Mouse (Mus musculus) myocyte (in vitro differentiated cells): ENCODE data around the gene Prx. TPM values are rescaled to one million over a fixed set of nuclear protein-coding genes. Genes with fewer than 3 reads are reported as not detected.

Experiments
- H3K27me3 ChIP-seq: one replicate; pipeline ENCODE4 v1.6.1; 2011; ENCODE audit not compliant: control insufficient read depth, insufficient read depth, insufficient read length
- H3K36me3 ChIP-seq: one replicate; pipeline ENCODE4 v1.6.1; 2011; ENCODE audit not compliant: control insufficient read depth, insufficient read depth
- H3K4me2 ChIP-seq: one replicate; pipeline ENCODE4 v1.6.1; 2011; ENCODE audit warnings: low read depth, control low read depth
- H3K4me3 ChIP-seq: one replicate; pipeline ENCODE4 v1.5.1; 2011; ENCODE audit warnings: mild to moderate bottlenecking, control low read depth, moderate library complexity
- H3K79me2 ChIP-seq: one replicate; pipeline ENCODE4 v1.6.1; 2011; ENCODE audit not compliant: control insufficient read depth, insufficient read depth
- H3ac ChIP-seq: one replicate; pipeline ENCODE4 v1.6.1; 2011; ENCODE audit not compliant: control insufficient read depth, insufficient read length
- CEBPB ChIP-seq: IDR thresholded peaks from 2 replicates; pipeline ENCODE4 v1.6.1; 2011; ENCODE audit warnings: mild to moderate bottlenecking, moderate library complexity; ENCODE audit not compliant: poor library complexity, insufficient read depth, severe bottlenecking
- E2F4 ChIP-seq: IDR thresholded peaks from one replicate; pipeline ENCODE4 v1.6.1; 2011; ENCODE audit warnings: mild to moderate bottlenecking, control low read depth, moderate library complexity; ENCODE audit not compliant: insufficient read depth
- MAX ChIP-seq: IDR thresholded peaks from one replicate; pipeline ENCODE4 v1.6.1; 2011; ENCODE audit warnings: low read depth, mild to moderate bottlenecking, control low read depth
- MYOD1 ChIP-seq, 3 experiments: IDR thresholded peaks; one replicate each; pipeline ENCODE4 v1.6.1; 2011; ENCODE audit warnings: control low read depth in 2 of 3, low read depth in 2 of 3, mild to moderate bottlenecking in 2 of 3, moderate library complexity in 1 of 3; ENCODE audit not compliant: insufficient read length in 2 of 3, control insufficient read depth in 1 of 3
- MYOG ChIP-seq, 3 experiments: IDR thresholded peaks; one replicate each; pipeline ENCODE4 v1.6.1; 2011; ENCODE audit warnings: control low read depth in 2 of 3, low read depth in 2 of 3, mild to moderate bottlenecking in 2 of 3; ENCODE audit not compliant: insufficient read length in 2 of 3, control insufficient read depth in 1 of 3, insufficient read depth in 1 of 3
- POLR2A ChIP-seq: IDR thresholded peaks from one replicate; pipeline ENCODE4 v1.6.1; 2011; ENCODE audit warnings: low read depth, mild to moderate bottlenecking, control low read depth, moderate library complexity; ENCODE audit not compliant: insufficient read length
- POLR2AphosphoS2 ChIP-seq: IDR thresholded peaks from one replicate; pipeline ENCODE4 v1.6.1; 2011; ENCODE audit warnings: low read depth, control low read depth; ENCODE audit not compliant: insufficient read length
- SRF ChIP-seq: IDR thresholded peaks from one replicate; pipeline ENCODE4 v1.6.1; 2011; ENCODE audit warnings: low read depth; ENCODE audit not compliant: control insufficient read depth, insufficient read length
- TCF12 ChIP-seq: IDR thresholded peaks from one replicate; pipeline ENCODE4 v1.6.1; 2011; ENCODE audit warnings: mild to moderate bottlenecking, control low read depth; ENCODE audit not compliant: poor library complexity, insufficient read depth, severe bottlenecking
- TCF3 ChIP-seq: IDR thresholded peaks from one replicate; pipeline ENCODE4 v1.6.1; 2011; ENCODE audit warnings: low read depth, control low read depth; ENCODE audit not compliant: insufficient read length
- USF1 ChIP-seq: IDR thresholded peaks from one replicate; pipeline ENCODE4 v1.6.1; 2011; ENCODE audit warnings: low read depth, mild to moderate bottlenecking, control low read depth, moderate library complexity
- polyA plus RNA-seq: library from polyadenylated mRNA; unstranded; fragments of >200 nt; fragmentation: generic; extraction: Trizol; gene quantifications from one replicate; pipeline ENCODE4 v1.2.1, GENCODE M21; 2012; ENCODE audit warnings: missing spikeins

The Prx gene
- 4.2 TPM for polyA plus RNA-seq

GRCm38 (mm10) chr7:27499036-27499435, at the start of gene Prx:
TSS of gene Prx (plus strand) at chr7:27499324.
- H3ac ChIP-seq, result no peak within 1 kb of the TSS
- TF ChIP-seq POLR2A (no peak), E2F4 (no peak), POLR2AphosphoS2 (no peak)
- H3K4me3 ChIP-seq, result no peak within 1 kb of the TSS
- H3K4me2 ChIP-seq, result no peak within 1 kb of the TSS
- no peaks in the 10 kb centered on the region for H3K27me3 ChIP-seq
- no peaks in the 10 kb centered on the region for H3K36me3 ChIP-seq
- H3K79me2 ChIP-seq, result no peaks in the 10 kb centered on the region

GRCm38 (mm10) chr7:27451359-27451758, 47.8 kb upstream of the Prx start:
- Histone ChIP-seq H3ac (no peak overlapping the region), H3K36me3 (no peaks in the 10 kb centered on the region), H3K4me2 (no peak overlapping the region), H3K27me3 (peaks cover 4% of the 10 kb centered on the region), H3K79me2 (no peaks in the 10 kb centered on the region), H3K4me3 (no peak overlapping the region)
- no peak for TF ChIP-seq MYOD1 (IDR thresholded peaks at IDR 0.05; ENCODE audit: control insufficient read depth in 1 of 3, insufficient read length in 2 of 3, low read depth in 2 of 3)
- no peak for TF ChIP-seq MAX
- TF ChIP-seq USF1, result no peak
- no peak for TF ChIP-seq TCF3
- TF ChIP-seq CEBPB, result no peak
- TF ChIP-seq MYOG (IDR thresholded peaks at IDR 0.05; ENCODE audit: control insufficient read depth in 1 of 3, insufficient read depth in 1 of 3, insufficient read length in 2 of 3, low read depth in 2 of 3), result no peak

DNA sequence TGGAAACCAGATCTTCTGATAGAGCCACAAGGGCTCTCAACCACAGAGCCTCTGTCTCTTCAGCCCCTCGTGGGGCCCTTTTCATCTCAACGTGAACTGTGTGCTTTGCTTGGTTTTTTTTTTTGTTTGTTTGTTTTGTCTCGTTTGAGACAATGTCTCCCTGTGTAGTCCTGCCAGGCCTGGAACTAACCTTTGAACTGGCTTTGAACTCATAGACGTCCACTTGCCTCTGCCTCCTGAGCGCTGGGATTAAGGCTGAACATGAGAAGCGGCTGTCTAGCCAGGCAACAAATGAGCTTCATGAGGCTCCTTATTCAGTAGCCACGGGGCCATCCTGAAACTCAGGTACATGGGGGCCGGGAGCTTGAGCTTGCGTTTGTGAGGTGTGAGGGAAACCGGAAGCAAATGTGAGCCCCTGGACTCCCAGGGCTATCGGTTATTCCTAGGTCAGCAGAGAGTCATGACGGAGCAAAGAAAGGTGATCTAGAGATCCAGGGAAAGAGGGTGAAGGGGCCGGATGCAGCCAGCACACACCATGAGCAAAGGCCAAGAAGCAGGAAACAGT, 46.8 kb upstream of the Prx start:
- no peak for TF ChIP-seq USF1
- TF ChIP-seq TCF12, result no peak
- no peak for TF ChIP-seq MYOD1 (IDR thresholded peaks at IDR 0.05; ENCODE audit: control insufficient read depth in 1 of 3, insufficient read length in 2 of 3, low read depth in 2 of 3)
- TF ChIP-seq MAX, result no peak
- Histone ChIP-seq H3K4me2 (no peak overlapping the region), H3K27me3 (no peaks in the 10 kb centered on the region), H3ac (no peak overlapping the region), H3K4me3 (no peak overlapping the region), H3K36me3 (no peaks in the 10 kb centered on the region), H3K79me2 (no peaks in the 10 kb centered on the region)

- TF ChIP-seq CEBPB (no peak), USF1 (peak; percentile 71), E2F4 (no peak)
- Histone ChIP-seq H3K27me3 (no peaks in the 10 kb centered on the region), H3K79me2 (no peaks in the 10 kb centered on the region), H3K36me3 (no peaks in the 10 kb centered on the region), H3K4me3 (no peak overlapping the region), H3K4me2 (no peak overlapping the region), H3ac (no peak overlapping the region)
These were observed 44.5 kb upstream of the Prx start for GRCm38 (mm10) chr7:27454461-27455121.

DNA sequence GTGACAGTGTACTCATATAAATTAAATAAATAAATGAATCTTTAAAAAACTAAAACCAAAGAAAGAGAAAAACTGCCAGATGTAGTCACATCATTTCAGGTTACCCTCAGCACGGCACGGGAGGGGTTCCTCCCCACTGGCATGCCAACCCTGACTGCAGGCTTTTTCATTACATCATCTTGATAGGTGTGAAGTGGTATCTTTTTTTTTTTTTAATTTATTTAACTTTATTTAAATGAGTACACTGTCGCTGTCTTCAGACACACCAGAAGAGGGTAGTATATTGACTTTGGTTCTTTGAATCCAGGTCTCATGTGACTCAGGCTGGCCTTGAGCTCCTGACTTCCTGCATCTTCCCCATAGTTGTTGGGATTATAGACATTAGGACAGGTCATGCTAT, 43.9 kb upstream of the Prx start:
- Histone ChIP-seq H3K27me3 (no peaks in the 10 kb centered on the region), H3K4me3 (no peak overlapping the region), H3ac (no peak overlapping the region), H3K36me3 (no peaks in the 10 kb centered on the region), H3K79me2 (no peaks in the 10 kb centered on the region), H3K4me2 (no peak overlapping the region)
- TF ChIP-seq MYOG (IDR thresholded peaks at IDR 0.05; ENCODE audit: control insufficient read depth in 1 of 3, insufficient read depth in 1 of 3, insufficient read length in 2 of 3, low read depth in 2 of 3), result no peak
- no peak for TF ChIP-seq TCF12
- TF ChIP-seq SRF, result no peak
- no peak for TF ChIP-seq MYOD1 (IDR thresholded peaks at IDR 0.05; ENCODE audit: control insufficient read depth in 1 of 3, insufficient read length in 2 of 3, low read depth in 2 of 3)
- no peak for TF ChIP-seq TCF3

DNA sequence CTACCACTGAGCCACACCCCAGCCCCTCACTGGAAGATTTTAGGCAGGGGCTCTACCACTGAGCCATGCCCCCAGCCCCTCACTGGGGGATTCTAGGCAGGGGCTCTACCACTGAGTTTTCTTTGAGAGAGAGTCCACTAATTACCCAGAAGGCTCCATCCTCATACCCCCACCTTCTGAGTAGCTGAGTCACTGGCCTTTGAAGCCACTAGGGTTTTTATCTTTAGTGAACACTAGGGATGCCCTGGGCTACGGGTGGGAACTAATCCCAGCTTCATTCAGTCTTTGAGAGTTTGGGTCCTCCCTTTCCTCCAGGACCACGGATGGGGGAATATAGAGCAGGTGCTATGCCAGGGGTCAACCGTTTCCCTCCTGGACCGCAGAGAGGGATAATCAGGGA, 40.5 kb upstream of the Prx start:
- H3ac ChIP-seq, result no peak overlapping the region
- no peaks in the 10 kb centered on the region for H3K27me3 ChIP-seq
- H3K4me2 ChIP-seq, result no peak overlapping the region
- TF ChIP-seq TCF3 (no peak), E2F4 (no peak)
- no peaks in the 10 kb centered on the region for H3K79me2 ChIP-seq
- H3K36me3 ChIP-seq, result no peaks in the 10 kb centered on the region
- no peak overlapping the region for H3K4me3 ChIP-seq
